Comparison of ENCODE assay signal across 13 mouse cellular contexts in the genomic region with DNA sequence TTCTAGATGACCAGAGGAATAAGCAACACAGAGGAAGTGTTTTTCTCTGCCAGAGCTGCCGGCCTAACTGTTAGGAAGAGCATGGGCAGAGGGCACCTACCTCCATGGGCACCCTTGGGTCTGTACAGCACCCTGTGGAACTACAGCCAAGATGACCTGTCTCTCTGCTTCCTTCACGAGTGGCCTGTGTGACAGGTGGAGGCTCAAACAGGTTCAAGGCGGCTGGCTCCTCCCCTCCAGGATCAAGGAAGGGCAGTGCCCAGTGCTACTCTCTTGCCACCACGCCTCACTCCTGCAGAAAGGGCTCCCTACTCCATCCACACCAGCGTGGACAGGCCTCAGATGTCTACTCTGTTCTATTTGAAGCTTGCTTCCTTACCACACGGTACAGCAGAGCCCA. TPM values are rescaled to one million over a fixed set of nuclear protein-coding genes. Genes with fewer than 3 reads are reported as not detected.
"Had no signal": no experiment of that assay in that cellular context is flagged by ENCODE, and none has a peak within 500 bp of the region (broad histone marks: within the 10 kb centered on the region; RNA-seq: fewer than 3 reads in every experiment).

No protein-coding gene starts in this region.

- H3K4me2 ChIP-seq: limb, embryonic 15.5 days; midbrain, embryonic 12.5 days had no signal

- ATAC-seq: hindbrain, embryonic 16.5 days; inflammation-experienced regulatory T-cells, adult 6 months; midbrain, embryonic 16.5 days had no signal

- H3K27me3 ChIP-seq: limb, embryonic 15.5 days; midbrain, embryonic 12.5 days had no signal

- H3K4me3 ChIP-seq: limb, embryonic 15.5 days; midbrain, embryonic 12.5 days had no signal

- H3K27ac ChIP-seq: limb, embryonic 15.5 days; liver, embryonic 14.5 days; midbrain, embryonic 12.5 days had no signal

- DNase-seq: layer of hippocampus, adult 9-11 months; lung, adult 18-20 months; retina, postnatal 1 day; right cerebral cortex, postnatal 4 days; thymus, adult 18-20 months; thymus, postnatal 14 days had no signal

- H3K9me3 ChIP-seq: limb, embryonic 15.5 days; midbrain, embryonic 12.5 days had no signal

- H3K9ac ChIP-seq: limb, embryonic 15.5 days; liver, embryonic 14.5 days; midbrain, embryonic 12.5 days had no signal

RNA-seq across cellular contexts. Expression of a gene that starts 12.4 kb away (rescaled TPM):
- total RNA-seq: megakaryocyte-erythroid progenitor cell, adult 5-6 weeks had no signal
- polyA plus RNA-seq: inflammation-experienced regulatory T-cells, adult 6 months had no signal
